Mouse (Mus musculus): Measurements from ENCODE around the gene Sall2. TPM values are rescaled to one million over a fixed set of nuclear protein-coding genes. Genes with fewer than 3 reads are reported as not detected.
"Not testable (repeated sequence)": the region's sequence is repeated elsewhere in the genome, so short reads cannot be mapped to it uniquely, and the experiment has no call there.

The Sall2 gene
- polyA plus RNA-seq, 1 experiment from 2014 or later = 22.9 TPM

- H3K9ac ChIP-seq = peak overlapping the region; percentile 85
- H3K9me3 ChIP-seq (ENCODE audit: low read depth, low read length) = no peaks in the 10 kb centered on the region
- ATAC-seq (ENCODE audit: insufficient read depth) = peak; percentile 4; the same call in 1 of the 2 replicates
- H3K27me3 ChIP-seq (ENCODE audit: insufficient read depth, low read length) = no peaks in the 10 kb centered on the region
- under 1% methylated on average over 17 of the region's 17 CpGs for WGBS
- TF ChIP-seq CTCF (IDR thresholded peaks at IDR 0.05; ENCODE audit: low read depth) = no peak
- H3K4me2 ChIP-seq = peak overlapping the region; percentile 89
- H3K4me1 ChIP-seq (ENCODE audit: insufficient read depth) = peaks cover 11% of the 10 kb centered on the region; the same call in 1 of the 2 replicates
- peaks cover 40% of the 10 kb centered on the region for H3K36me3 ChIP-seq (ENCODE audit: insufficient read depth)
- no peak for DNase-seq
- H3K4me3 ChIP-seq (ENCODE audit: low read depth, low read length) = peak overlapping the region; percentile 68
- H3K27ac ChIP-seq (ENCODE audit: low read depth) = peak overlapping the region; percentile 88
Observed at GRCm38 (mm10) chr14:52315283-52315780, 13.2 kb downstream of the Sall2 start.

GRCm38 (mm10) chr14:52314808-52315150, 13.8 kb downstream of the Sall2 start:
- H3K9me3 ChIP-seq (ENCODE audit: low read depth, low read length) = no peaks in the 10 kb centered on the region
- 43% methylated on average over 8 of the region's 8 CpGs for WGBS
- H3K4me1 ChIP-seq (ENCODE audit: insufficient read depth) = peaks cover 11% of the 10 kb centered on the region; the same call in 1 of the 2 replicates
- no peak for TF ChIP-seq CTCF (IDR thresholded peaks at IDR 0.05; ENCODE audit: low read depth)
- peak overlapping the region; percentile 89 for H3K4me2 ChIP-seq
- peak overlapping the region; percentile 68 for H3K4me3 ChIP-seq (ENCODE audit: low read depth, low read length)
- ATAC-seq (ENCODE audit: insufficient read depth) (peak; percentile 12; the same call in 1 of the 2 replicates), DNase-seq (peak; percentile 36)
- peak overlapping the region; percentile 85 for H3K9ac ChIP-seq
- no peak overlapping the region for H3K27ac ChIP-seq (ENCODE audit: low read depth)
- H3K27me3 ChIP-seq (ENCODE audit: insufficient read depth, low read length) = no peaks in the 10 kb centered on the region
- H3K36me3 ChIP-seq (ENCODE audit: insufficient read depth) = peaks cover 40% of the 10 kb centered on the region

- 83% methylated on average over 26 of the region's 26 CpGs for WGBS
- ATAC-seq (ENCODE audit: insufficient read depth) (no peak), DNase-seq (no peak)
- no peaks in the 10 kb centered on the region for H3K9me3 ChIP-seq (ENCODE audit: low read depth, low read length)
- no peaks in the 10 kb centered on the region for H3K27me3 ChIP-seq (ENCODE audit: insufficient read depth, low read length)
- H3K36me3 ChIP-seq (ENCODE audit: insufficient read depth) = peaks cover 45% of the 10 kb centered on the region
- H3K4me3 ChIP-seq (ENCODE audit: low read depth, low read length) = peak overlapping the region; percentile 68
- no peak for TF ChIP-seq CTCF (IDR thresholded peaks at IDR 0.05; ENCODE audit: low read depth)
- H3K4me1 ChIP-seq (ENCODE audit: insufficient read depth) = peaks cover 11% of the 10 kb centered on the region; the same call in 1 of the 2 replicates
- H3K27ac ChIP-seq (ENCODE audit: low read depth) = no peak overlapping the region
- no peak overlapping the region for H3K9ac ChIP-seq
- peak overlapping the region; percentile 89 for H3K4me2 ChIP-seq
Observed at GRCm38 (mm10) chr14:52313931-52314807, 14.4 kb downstream of the Sall2 start.

- 0 out of 2 replicates have a peak overlapping the region, but pooled peaks have one; percentile 22 for H3K4me2 ChIP-seq
- no peak overlapping the region for H3K4me3 ChIP-seq (ENCODE audit: low read depth, low read length)
- no peak for TF ChIP-seq CTCF (IDR thresholded peaks at IDR 0.05; ENCODE audit: low read depth)
- H3K36me3 ChIP-seq (ENCODE audit: insufficient read depth) = peaks cover 45% of the 10 kb centered on the region
- H3K9ac ChIP-seq = no peak overlapping the region
- no peaks in the 10 kb centered on the region for H3K27me3 ChIP-seq (ENCODE audit: insufficient read depth, low read length)
- no peak overlapping the region for H3K27ac ChIP-seq (ENCODE audit: low read depth)
- WGBS = 90% methylated on average over 2 of the region's 2 CpGs
- H3K9me3 ChIP-seq (ENCODE audit: low read depth, low read length) = no peaks in the 10 kb centered on the region
- peaks cover 4% of the 10 kb centered on the region; the same call in 1 of the 2 replicates for H3K4me1 ChIP-seq (ENCODE audit: insufficient read depth)
- no peak for ATAC-seq (ENCODE audit: insufficient read depth)
- no peak for DNase-seq
Observed at GRCm38 (mm10) chr14:52310906-52311305, 17.7 kb downstream of the Sall2 start.

GRCm38 (mm10) chr14:52310343-52310742, 18.2 kb downstream of the Sall2 start:
- not testable (repeated sequence) for H3K9me3 ChIP-seq (ENCODE audit: low read depth, low read length); H3K4me3 ChIP-seq (ENCODE audit: low read depth, low read length); H3K4me1 ChIP-seq (ENCODE audit: insufficient read depth); ATAC-seq (ENCODE audit: insufficient read depth); DNase-seq; H3K27me3 ChIP-seq (ENCODE audit: insufficient read depth, low read length); H3K27ac ChIP-seq (ENCODE audit: low read depth); H3K9ac ChIP-seq; H3K4me2 ChIP-seq
- peaks cover 45% of the 10 kb centered on the region for H3K36me3 ChIP-seq (ENCODE audit: insufficient read depth)
- WGBS = 97% methylated on average over 5 of the region's 6 CpGs

- Histone ChIP-seq H3K27me3 (ENCODE audit: insufficient read depth, low read length) (no peaks in the 10 kb centered on the region), H3K4me1 (ENCODE audit: insufficient read depth) (peaks cover 4% of the 10 kb centered on the region; the same call in 1 of the 2 replicates), H3K27ac (ENCODE audit: low read depth) (no peak overlapping the region), H3K4me3 (ENCODE audit: low read depth, low read length) (no peak overlapping the region), H3K9me3 (ENCODE audit: low read depth, low read length) (no peaks in the 10 kb centered on the region), H3K36me3 (ENCODE audit: insufficient read depth) (peaks cover 13% of the 10 kb centered on the region; the same call in 1 of the 2 replicates), H3K4me2 (no peak overlapping the region), H3K9ac (no peak overlapping the region)
- DNase-seq (no peak), ATAC-seq (ENCODE audit: insufficient read depth) (no peak)
- WGBS = 98% methylated on average over 2 of the region's 2 CpGs
- TF ChIP-seq CTCF (IDR thresholded peaks at IDR 0.05; ENCODE audit: low read depth) = no peak
Observed at GRCm38 (mm10) chr14:52306100-52306499, 22.5 kb downstream of the Sall2 start.

GRCm38 (mm10) chr14:52304644-52305271, 23.8 kb downstream of the Sall2 start, which contains the start of gene Mettl3:
TSS of gene Mettl3 (minus strand) at chr14:52305128.
- H3K4me1 ChIP-seq (ENCODE audit: insufficient read depth) = peaks cover 4% of the 10 kb centered on the region; the same call in 1 of the 2 replicates
- H3K9ac ChIP-seq = peak within 1 kb of the TSS; percentile 66
- no peak for TF ChIP-seq CTCF (IDR thresholded peaks at IDR 0.05; ENCODE audit: low read depth)
- peak within 1 kb of the TSS; percentile 64 for H3K4me3 ChIP-seq (ENCODE audit: low read depth, low read length)
- DNase-seq = peak; percentile 98
- no peaks in the 10 kb centered on the region for H3K27me3 ChIP-seq (ENCODE audit: insufficient read depth, low read length)
- H3K9me3 ChIP-seq (ENCODE audit: low read depth, low read length) = no peaks in the 10 kb centered on the region
- WGBS = under 1% methylated on average over 46 of the region's 46 CpGs
- ATAC-seq (ENCODE audit: insufficient read depth) = peak; percentile 97
- H3K36me3 ChIP-seq (ENCODE audit: insufficient read depth) = peaks cover 12% of the 10 kb centered on the region
- peak within 1 kb of the TSS; percentile 76 for H3K4me2 ChIP-seq
- H3K27ac ChIP-seq (ENCODE audit: low read depth) = peak within 1 kb of the TSS; percentile 95

- peak overlapping the region; percentile 76; the same call in 1 of the 2 replicates for H3K4me2 ChIP-seq
- not testable (repeated sequence) for H3K27me3 ChIP-seq (ENCODE audit: insufficient read depth, low read length); DNase-seq; ATAC-seq (ENCODE audit: insufficient read depth); H3K9me3 ChIP-seq (ENCODE audit: low read depth, low read length); H3K9ac ChIP-seq; H3K4me1 ChIP-seq (ENCODE audit: insufficient read depth); H3K27ac ChIP-seq (ENCODE audit: low read depth)
- H3K36me3 ChIP-seq (ENCODE audit: insufficient read depth) = peaks cover 17% of the 10 kb centered on the region
- peak overlapping the region; percentile 64 for H3K4me3 ChIP-seq (ENCODE audit: low read depth, low read length)
- 83% methylated on average over 3 of the region's 3 CpGs for WGBS
Observed at GRCm38 (mm10) chr14:52303517-52303916, 25.0 kb downstream of the Sall2 start.

Measured in lung, embryonic 14.5 days (tissue).